Mouse (Mus musculus): ENCODE results near the gene Cyp39a1. TPM values are rescaled to one million over a fixed set of nuclear protein-coding genes. Genes with fewer than 3 reads are reported as not detected.

Gene Cyp39a1
- polyA plus RNA-seq, 1 experiment from 2014 or later = 17.7 TPM

DNA sequence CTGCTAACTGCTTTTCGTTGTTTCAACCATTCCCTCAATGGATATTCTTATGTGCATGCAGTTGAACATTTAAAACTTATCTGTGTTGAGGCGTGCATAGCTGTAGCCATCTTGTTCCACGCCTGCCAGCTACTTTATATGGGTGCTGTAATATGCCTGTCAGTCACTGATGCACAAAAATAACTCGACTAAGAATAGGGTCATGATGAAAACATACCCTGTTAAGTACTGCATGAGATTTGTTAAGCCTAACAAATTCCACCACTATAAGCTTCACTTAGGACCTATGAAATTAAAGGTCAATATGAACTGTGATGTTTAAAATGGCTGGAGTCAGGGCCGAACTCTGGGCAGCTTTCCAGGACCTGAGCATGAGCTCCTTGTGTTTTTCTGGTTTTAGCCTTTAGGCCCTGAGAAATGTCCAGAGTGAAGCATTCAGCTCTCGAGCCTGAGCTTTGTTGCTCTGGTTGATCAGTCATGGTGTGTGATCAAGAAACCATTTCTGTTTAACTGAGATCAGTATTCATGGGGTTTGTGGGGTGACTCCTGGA is 2.0 kb downstream of the Cyp39a1 start:
- peak overlapping the region; percentile 79; the same call in 1 of the 2 replicates for H3K4me3 ChIP-seq (ENCODE audit: low read depth, low read length)

DNA sequence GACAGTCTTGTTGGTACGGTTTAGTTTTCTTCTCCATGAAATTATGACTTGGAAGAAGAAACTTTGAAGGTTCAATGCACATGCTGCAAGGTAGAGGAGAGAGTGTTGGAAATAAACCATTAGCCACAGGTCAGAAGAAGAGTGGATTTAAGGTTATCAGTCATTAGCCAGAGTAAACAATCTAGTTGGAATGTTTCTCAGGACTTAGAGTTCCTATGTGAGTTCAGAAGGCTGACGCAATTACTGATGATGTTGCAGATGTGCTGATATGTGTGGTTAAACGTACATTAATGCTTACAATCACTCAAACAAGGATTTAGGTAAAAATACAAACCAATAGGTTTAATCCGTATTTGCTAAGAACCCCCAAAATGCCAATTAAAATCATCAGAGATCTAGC is 4.7 kb downstream of the Cyp39a1 start:
- H3K36me3 ChIP-seq (ENCODE audit: control insufficient read depth, insufficient read depth, low read length) = no peaks in the 10 kb centered on the region
- no peak overlapping the region for H3K9ac ChIP-seq (replicated peaks; ENCODE audit: low read depth, low read length)
- no peak overlapping the region for H3K4me2 ChIP-seq (replicated peaks; ENCODE audit: low read depth, low read length)
- H3K4me1 ChIP-seq (ENCODE audit: control insufficient read depth, insufficient read depth, low read length) = 0 out of 2 replicates have a peak, but pooled peaks cover 7% of the 10 kb centered on the region
- no peaks in the 10 kb centered on the region for H3K9me3 ChIP-seq (ENCODE audit: control insufficient read depth, low read depth, low read length)
- H3K27ac ChIP-seq (ENCODE audit: low read length) = no peak overlapping the region
- H3K4me3 ChIP-seq (ENCODE audit: low read depth, low read length) = no peak overlapping the region
- WGBS = 45% methylated on average over 4 of the region's 4 CpGs
- ATAC-seq (ENCODE audit: insufficient number of reproducible peaks, insufficient read depth, low FRiP score, low read depth) = no peak
- H3K27me3 ChIP-seq (ENCODE audit: control insufficient read depth, insufficient read depth, low read length) = no peaks in the 10 kb centered on the region

More for the DNA sequence above, 2.0 kb downstream of the Cyp39a1 start:
- Histone ChIP-seq H3K27me3 (ENCODE audit: control insufficient read depth, insufficient read depth, low read length) (no peaks in the 10 kb centered on the region), H3K9ac (replicated peaks; ENCODE audit: low read depth, low read length) (no peak overlapping the region), H3K27ac (ENCODE audit: low read length) (peak overlapping the region; percentile 12; the same call in 1 of the 2 replicates), H3K4me2 (replicated peaks; ENCODE audit: low read depth, low read length) (peak overlapping the region; percentile 45), H3K36me3 (ENCODE audit: control insufficient read depth, insufficient read depth, low read length) (no peaks in the 10 kb centered on the region), H3K4me1 (ENCODE audit: control insufficient read depth, insufficient read depth, low read length) (peaks cover 12% of the 10 kb centered on the region; the same call in 1 of the 2 replicates), H3K9me3 (ENCODE audit: control insufficient read depth, low read depth, low read length) (no peaks in the 10 kb centered on the region)
- no peak for ATAC-seq (ENCODE audit: insufficient number of reproducible peaks, insufficient read depth, low FRiP score, low read depth)
- WGBS = 64% methylated on average over 6 of the region's 6 CpGs

DNA sequence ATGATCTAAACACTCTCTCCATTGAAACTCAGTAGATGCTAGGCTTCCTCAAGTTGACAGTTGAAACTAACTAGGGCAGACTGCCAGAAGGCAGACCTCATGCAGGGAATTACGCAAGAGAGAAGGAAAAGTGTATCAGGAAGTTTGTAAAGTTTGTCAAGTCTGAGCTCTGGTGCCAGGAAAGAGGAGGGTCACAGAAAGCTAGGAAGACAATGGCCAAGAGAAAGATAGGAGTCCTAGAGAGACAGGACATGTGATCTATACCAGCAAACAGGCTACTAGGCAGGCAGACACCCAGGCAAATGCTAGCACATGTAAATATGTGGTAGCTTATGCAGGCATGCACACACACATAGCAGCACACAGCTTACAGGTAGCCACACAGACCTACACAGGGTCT is 8.0 kb downstream of the Cyp39a1 start:
- Histone ChIP-seq H3K9me3 (ENCODE audit: control insufficient read depth, low read depth, low read length) (no peaks in the 10 kb centered on the region), H3K4me1 (ENCODE audit: control insufficient read depth, insufficient read depth, low read length) (no peaks in the 10 kb centered on the region), H3K4me2 (replicated peaks; ENCODE audit: low read depth, low read length) (no peak overlapping the region), H3K4me3 (ENCODE audit: low read depth, low read length) (no peak overlapping the region), H3K9ac (replicated peaks; ENCODE audit: low read depth, low read length) (no peak overlapping the region), H3K27ac (ENCODE audit: low read length) (no peak overlapping the region), H3K27me3 (ENCODE audit: control insufficient read depth, insufficient read depth, low read length) (no peaks in the 10 kb centered on the region), H3K36me3 (ENCODE audit: control insufficient read depth, insufficient read depth, low read length) (no peaks in the 10 kb centered on the region)
- no peak for ATAC-seq (ENCODE audit: insufficient number of reproducible peaks, insufficient read depth, low FRiP score, low read depth)
- 63% methylated on average over 1 of the region's 1 CpGs for WGBS

- Histone ChIP-seq H3K9ac (replicated peaks; ENCODE audit: low read depth, low read length) (no peak overlapping the region), H3K4me3 (ENCODE audit: low read depth, low read length) (no peak overlapping the region), H3K36me3 (ENCODE audit: control insufficient read depth, insufficient read depth, low read length) (no peaks in the 10 kb centered on the region), H3K4me1 (ENCODE audit: control insufficient read depth, insufficient read depth, low read length) (no peaks in the 10 kb centered on the region), H3K9me3 (ENCODE audit: control insufficient read depth, low read depth, low read length) (no peaks in the 10 kb centered on the region), H3K4me2 (replicated peaks; ENCODE audit: low read depth, low read length) (no peak overlapping the region), H3K27ac (ENCODE audit: low read length) (no peak overlapping the region), H3K27me3 (ENCODE audit: control insufficient read depth, insufficient read depth, low read length) (no peaks in the 10 kb centered on the region)
- 92% methylated on average over 1 of the region's 1 CpGs for WGBS
- no peak for ATAC-seq (ENCODE audit: insufficient number of reproducible peaks, insufficient read depth, low FRiP score, low read depth)
Measured at GRCm38 (mm10) chr17:43676241-43676640, 9.0 kb downstream of the Cyp39a1 start.

DNA sequence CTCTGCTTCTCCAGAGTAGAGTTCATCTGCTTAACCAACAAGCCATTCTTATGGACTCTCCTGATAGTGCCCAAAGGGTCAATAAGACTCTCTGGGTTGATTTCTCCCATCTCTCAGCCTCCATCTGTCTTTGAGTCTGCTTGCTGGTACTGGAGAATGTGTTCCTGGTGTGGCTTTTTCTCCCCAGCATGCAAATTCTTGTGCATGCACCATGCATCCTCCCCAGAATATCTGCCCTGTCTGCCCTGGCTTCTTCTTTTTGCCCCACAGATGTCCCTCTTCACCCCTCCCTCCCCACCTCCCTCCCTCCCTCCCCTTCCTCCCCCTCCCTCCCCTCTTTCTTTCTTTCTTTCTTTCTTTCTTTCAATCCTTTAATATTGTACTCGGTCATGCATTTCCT is 10.1 kb downstream of the Cyp39a1 start:
- Histone ChIP-seq H3K4me3 (ENCODE audit: low read depth, low read length) (no peak overlapping the region), H3K36me3 (ENCODE audit: control insufficient read depth, insufficient read depth, low read length) (no peaks in the 10 kb centered on the region), H3K27ac (ENCODE audit: low read length) (no peak overlapping the region), H3K9me3 (ENCODE audit: control insufficient read depth, low read depth, low read length) (no peaks in the 10 kb centered on the region), H3K4me1 (ENCODE audit: control insufficient read depth, insufficient read depth, low read length) (no peaks in the 10 kb centered on the region), H3K4me2 (replicated peaks; ENCODE audit: low read depth, low read length) (no peak overlapping the region), H3K27me3 (ENCODE audit: control insufficient read depth, insufficient read depth, low read length) (no peaks in the 10 kb centered on the region), H3K9ac (replicated peaks; ENCODE audit: low read depth, low read length) (no peak overlapping the region)
- WGBS = 11% methylated on average over 1 of the region's 1 CpGs
- no peak for ATAC-seq (ENCODE audit: insufficient number of reproducible peaks, insufficient read depth, low FRiP score, low read depth)

DNA sequence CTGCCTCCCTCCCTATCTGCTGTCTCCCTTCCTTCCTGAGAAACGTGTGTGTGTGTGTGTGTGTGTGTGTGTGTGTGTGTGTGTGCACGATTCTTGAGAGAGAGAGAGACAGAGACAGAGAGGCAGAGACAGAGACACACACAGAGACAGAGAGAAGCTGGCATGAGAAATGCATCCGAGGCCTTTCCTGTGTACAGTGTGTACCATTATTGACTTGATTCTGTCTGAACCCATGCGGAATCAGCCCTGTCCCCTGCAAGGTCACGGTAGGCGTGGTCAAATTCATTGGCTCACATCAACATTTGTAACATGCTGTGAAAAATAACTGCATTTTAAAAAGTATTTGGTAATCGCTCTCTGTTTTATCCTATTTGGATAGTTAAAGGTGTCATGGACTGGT is 16.9 kb downstream of the Cyp39a1 start:
- Histone ChIP-seq H3K36me3 (ENCODE audit: control insufficient read depth, insufficient read depth, low read length) (no peaks in the 10 kb centered on the region), H3K27ac (ENCODE audit: low read length) (no peak overlapping the region), H3K9me3 (ENCODE audit: control insufficient read depth, low read depth, low read length) (no peaks in the 10 kb centered on the region), H3K4me3 (ENCODE audit: low read depth, low read length) (no peak overlapping the region), H3K4me1 (ENCODE audit: control insufficient read depth, insufficient read depth, low read length) (no peaks in the 10 kb centered on the region), H3K27me3 (ENCODE audit: control insufficient read depth, insufficient read depth, low read length) (no peaks in the 10 kb centered on the region), H3K4me2 (replicated peaks; ENCODE audit: low read depth, low read length) (no peak overlapping the region), H3K9ac (replicated peaks; ENCODE audit: low read depth, low read length) (no peak overlapping the region)
- no peak for ATAC-seq (ENCODE audit: insufficient number of reproducible peaks, insufficient read depth, low FRiP score, low read depth)
- 86% methylated on average over 6 of the region's 7 CpGs for WGBS

DNA sequence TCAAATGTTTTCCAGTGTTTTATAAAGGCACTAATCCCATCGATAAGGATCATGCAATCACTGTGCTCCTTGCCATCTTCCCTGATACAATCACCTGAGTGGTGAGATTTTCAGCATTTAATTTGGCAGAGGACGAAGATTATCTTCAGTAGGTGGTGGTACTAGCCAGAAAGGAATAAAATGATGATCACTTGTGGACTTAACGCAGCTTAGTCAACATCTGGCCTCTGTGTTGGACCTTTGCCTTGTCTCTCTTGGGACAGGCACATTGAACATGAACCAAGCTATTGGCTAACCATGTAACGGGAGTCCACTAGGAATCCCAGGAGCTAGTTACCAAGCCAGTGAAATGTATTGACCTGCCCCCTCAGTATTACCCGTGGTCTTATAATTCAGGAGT is 17.4 kb downstream of the Cyp39a1 start:
- no peaks in the 10 kb centered on the region for H3K27me3 ChIP-seq (ENCODE audit: control insufficient read depth, insufficient read depth, low read length)
- no peaks in the 10 kb centered on the region for H3K4me1 ChIP-seq (ENCODE audit: control insufficient read depth, insufficient read depth, low read length)
- WGBS = 93% methylated on average over 5 of the region's 5 CpGs
- no peak overlapping the region for H3K9ac ChIP-seq (replicated peaks; ENCODE audit: low read depth, low read length)
- ATAC-seq (ENCODE audit: insufficient number of reproducible peaks, insufficient read depth, low FRiP score, low read depth) = no peak
- no peak overlapping the region for H3K4me3 ChIP-seq (ENCODE audit: low read depth, low read length)
- H3K9me3 ChIP-seq (ENCODE audit: control insufficient read depth, low read depth, low read length) = no peaks in the 10 kb centered on the region
- H3K27ac ChIP-seq (ENCODE audit: low read length) = no peak overlapping the region
- H3K36me3 ChIP-seq (ENCODE audit: control insufficient read depth, insufficient read depth, low read length) = no peaks in the 10 kb centered on the region
- H3K4me2 ChIP-seq (replicated peaks; ENCODE audit: low read depth, low read length) = no peak overlapping the region

- H3K9ac ChIP-seq (replicated peaks; ENCODE audit: low read depth, low read length) = no peak overlapping the region
- H3K27me3 ChIP-seq (ENCODE audit: control insufficient read depth, insufficient read depth, low read length) = no peaks in the 10 kb centered on the region
- H3K4me3 ChIP-seq (ENCODE audit: low read depth, low read length) = no peak overlapping the region
- H3K9me3 ChIP-seq (ENCODE audit: control insufficient read depth, low read depth, low read length) = no peaks in the 10 kb centered on the region
- H3K36me3 ChIP-seq (ENCODE audit: control insufficient read depth, insufficient read depth, low read length) = no peaks in the 10 kb centered on the region; the same call in 1 of the 2 replicates
- ATAC-seq (ENCODE audit: insufficient number of reproducible peaks, insufficient read depth, low FRiP score, low read depth) = no peak
- H3K4me2 ChIP-seq (replicated peaks; ENCODE audit: low read depth, low read length) = no peak overlapping the region
- no peak overlapping the region for H3K27ac ChIP-seq (ENCODE audit: low read length)
- 73% methylated on average over 9 of the region's 9 CpGs for WGBS
- no peaks in the 10 kb centered on the region for H3K4me1 ChIP-seq (ENCODE audit: control insufficient read depth, insufficient read depth, low read length)
Measured at GRCm38 (mm10) chr17:43689591-43689990, 22.4 kb downstream of the Cyp39a1 start.
